Mouse (Mus musculus) spleen, postnatal 14 days (tissue): ENCODE data around the gene Dtx1.

Experiments
- DNase-seq, 2 experiments: peaks; one replicate each; pipeline ENCODE4 v3.0.0; 2021 to 2022; ENCODE audit warnings: low spot score in 2 of 2

Gene Dtx1

DNA sequence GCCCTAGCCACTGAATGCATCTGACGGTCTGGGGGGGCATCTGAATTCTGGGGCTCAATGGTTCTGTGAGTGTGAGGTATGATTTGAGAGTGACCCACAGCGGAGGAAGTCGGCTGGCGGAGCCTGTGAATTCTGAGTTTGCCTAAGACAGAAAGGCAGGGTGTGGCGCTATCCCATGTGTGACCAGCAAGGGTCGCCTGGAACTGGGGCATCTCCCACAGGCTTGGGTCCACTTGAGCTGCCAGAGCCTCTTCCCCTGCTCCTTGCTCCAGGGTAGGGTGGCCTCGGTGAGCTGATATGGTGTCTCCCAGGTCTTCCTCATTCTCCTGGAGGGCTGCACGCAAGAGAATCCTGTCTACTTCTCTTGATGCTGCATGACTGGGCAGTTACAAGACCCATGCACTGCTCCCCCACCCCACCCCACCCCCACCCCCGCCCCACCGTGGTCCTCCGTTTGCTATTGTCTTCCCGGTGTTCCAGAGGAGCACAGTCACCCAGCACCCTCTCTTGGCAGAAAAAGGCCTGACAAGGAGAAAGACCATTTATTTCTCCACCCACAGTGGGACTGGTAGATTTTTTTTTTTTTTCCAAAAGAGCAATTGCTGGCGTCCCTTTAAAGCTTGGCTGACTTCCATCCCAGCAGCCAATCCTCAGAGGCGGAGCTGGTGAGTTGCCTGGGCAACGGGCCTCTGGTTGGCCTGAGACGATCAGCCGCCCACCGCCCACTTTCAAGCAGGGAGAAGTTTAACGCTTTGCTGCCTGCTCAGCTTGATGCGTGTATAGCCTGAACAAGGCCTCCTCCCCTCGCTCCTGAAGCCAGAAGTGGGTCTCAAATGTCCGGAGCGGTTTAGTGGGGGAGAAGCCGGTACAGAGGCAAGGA is 31.8 kb downstream of the Dtx1 start:
- peak in 1 of 2 experiments; percentile 36 for DNase-seq

DNA sequence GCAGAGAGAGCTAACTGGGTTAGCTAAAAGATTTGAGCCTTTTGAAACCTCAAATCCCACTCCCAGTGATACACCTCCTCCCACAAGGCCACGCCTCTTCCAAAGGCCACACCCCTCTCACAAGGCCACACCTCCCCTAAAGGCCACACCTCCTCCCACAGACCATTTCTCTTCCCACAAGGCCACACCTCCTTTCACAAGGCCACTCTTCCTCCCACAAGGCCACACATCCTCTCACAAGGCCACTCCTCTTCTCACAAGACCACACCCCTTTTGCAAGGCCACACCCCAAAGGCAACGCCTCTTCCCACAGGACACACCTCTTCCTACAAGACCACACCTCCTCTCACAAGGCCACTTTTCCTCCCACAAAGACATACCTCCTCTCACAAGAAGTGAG is 34.2 kb downstream of the Dtx1 start:
- peak in 1 of 2 experiments; percentile 20 for DNase-seq

DNA sequence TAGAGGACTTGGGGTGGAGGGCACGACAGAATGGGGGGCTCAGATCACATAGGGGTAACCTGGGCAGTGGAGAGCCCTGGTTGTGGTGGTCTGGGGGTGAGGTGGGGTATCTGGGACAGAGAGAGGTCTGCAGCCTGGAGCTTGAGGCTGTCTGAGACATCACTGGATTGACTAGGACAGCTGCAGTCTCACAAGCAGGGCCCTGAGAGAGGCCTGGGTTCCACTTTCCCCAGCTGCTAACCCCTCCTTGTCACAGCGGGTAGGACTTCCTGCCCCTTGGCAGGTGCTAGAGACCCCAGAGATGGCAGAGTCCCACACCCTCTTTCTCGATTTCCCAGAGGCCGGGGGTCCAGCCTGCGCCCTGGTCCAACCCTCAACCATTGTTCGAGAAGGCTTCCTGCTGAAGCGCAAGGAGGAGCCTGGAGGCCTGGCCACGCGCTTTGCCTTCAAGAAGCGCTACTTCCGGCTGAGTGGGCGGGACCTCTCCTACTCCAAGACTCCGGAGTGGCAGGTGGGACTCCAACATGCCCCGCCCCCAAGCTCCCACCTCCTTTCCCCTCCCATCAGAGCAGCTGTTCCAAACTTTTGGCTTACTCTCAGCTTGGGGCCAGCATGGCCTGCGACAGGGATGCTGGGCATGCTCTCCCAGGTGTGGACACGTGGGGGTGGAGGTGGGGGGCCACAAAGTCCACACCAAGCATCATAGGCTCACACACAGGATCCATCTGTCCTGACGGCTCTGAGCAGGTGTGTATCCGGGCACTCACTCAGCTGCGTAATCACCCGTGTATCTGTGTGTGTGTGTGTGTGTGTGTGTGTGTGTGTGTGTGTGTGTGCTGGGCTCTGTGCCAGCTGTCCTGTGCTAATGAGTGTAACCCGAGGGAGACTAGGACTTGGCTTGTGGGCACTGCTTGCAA is 37.2 kb downstream of the Dtx1 start:
- DNase-seq: no peak

DNA sequence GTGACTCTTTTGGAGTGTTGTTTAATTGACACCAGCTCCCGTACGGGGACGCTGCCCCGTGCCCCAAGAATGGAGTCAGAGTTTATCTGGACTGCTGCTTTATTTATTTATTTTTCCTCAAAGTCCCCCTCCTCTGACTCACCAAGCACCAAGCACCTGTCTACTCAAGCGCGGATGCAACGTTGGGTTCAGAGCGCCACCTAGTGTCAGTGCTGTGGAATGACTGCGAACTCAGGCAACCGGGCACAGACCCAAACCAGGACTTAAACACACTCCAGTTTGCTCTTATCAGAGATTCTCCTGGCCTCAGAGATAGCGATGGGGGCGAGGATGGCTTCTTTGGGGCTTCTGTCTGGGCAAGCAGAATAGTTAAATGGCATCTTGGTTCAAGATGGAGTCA is 38.1 kb downstream of the Dtx1 start:
- peak; percentile 36 to 72 for DNase-seq

DNA sequence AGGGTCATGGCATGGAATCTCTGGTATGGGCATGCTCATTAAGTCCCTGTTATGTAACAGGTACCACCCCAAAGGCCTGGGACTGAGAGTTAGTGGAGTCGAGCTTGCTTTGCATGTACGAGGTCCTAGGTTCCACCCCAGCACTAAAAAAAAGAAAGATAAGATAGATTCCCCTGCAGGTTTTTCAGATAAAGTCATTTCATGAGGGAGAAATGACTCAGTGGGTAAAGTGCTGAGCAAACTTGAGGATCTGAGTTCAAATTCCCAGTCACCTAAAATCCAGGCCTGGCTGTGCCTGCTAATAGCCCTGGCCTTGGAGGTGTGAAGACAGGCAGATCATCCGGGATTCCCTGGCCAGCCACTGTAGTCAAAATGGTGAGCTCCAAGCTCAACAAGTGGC is 39.9 kb downstream of the Dtx1 start:
- no peak for DNase-seq

DNA sequence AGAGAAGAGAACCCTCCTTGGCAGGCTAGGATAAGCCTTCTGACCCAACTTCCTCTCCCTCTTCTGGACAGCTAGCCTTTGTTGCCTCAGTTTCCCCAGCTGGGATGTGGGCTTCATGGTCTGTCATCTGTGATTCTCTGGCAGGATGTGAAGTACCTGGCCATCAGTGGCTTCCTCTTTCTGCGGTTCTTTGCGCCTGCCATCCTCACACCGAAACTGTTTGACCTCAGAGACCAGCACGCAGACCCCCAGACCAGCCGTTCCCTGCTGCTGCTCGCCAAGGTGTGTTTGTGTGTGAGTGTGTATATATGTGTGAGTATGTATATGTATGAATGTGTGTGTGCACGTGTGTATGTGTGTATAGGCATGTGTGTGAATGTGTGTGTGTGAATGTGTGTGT is 41.6 kb downstream of the Dtx1 start:
- no peak for DNase-seq

DNA sequence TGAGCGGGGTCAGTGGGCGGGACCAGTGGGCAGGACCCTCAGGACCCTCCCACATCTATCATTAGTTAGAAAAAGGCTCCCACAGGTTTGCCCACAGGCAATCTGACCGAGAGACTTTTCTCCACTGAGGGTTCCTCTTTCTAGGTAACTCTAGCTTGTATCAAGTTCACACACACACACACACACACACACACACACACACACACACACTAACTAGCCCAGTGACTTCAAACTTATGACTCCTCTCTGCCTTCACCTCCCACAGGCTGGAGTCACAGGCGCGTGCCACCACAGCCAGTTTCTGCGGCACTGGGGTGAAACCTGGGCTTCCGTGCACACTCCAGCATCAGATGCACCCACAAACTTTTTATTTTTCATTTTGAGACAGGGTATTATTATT is 43.0 kb downstream of the Dtx1 start:
- DNase-seq: no peak

DNA sequence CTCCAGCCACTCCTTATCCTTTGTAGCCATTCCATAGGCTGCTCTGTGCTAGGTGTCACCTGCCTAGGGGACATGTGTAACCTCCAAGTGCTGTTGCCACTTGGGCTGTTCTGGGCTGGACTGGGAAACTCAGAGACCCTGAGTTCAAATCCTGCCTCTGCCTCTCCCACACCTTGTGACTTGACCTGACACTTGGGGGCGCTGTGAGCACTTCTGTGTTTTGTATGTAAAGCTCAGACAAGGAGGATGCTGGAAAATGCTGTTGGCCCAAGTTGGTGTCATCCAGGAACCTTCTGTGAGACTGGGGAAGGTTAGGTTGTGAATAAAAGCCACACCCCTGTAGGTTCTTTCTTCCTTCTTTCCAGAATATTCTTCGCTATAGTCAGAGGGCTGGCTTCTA is 46.8 kb downstream of the Dtx1 start:
- no peak for DNase-seq

DNA sequence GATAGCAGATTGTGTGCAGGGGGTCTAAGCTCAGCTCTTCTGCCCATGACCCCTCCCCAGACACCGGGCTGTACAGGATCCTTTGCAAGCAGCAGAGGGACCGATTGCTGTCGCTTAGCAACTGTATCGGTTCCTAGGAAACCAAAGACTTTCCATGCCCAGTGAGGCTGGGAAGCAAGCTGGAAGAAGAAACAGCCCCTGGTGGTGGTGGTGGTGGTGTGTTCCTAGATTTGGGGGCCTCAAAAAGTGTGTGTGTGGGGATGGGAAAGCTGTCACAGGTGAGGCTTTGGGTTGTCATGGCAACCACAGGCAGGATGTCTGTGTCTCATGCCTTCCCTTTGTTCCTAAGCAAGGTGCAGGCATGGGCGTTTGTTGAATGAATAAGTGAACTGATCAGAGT is 50.9 kb downstream of the Dtx1 start:
- no peak for DNase-seq

DNA sequence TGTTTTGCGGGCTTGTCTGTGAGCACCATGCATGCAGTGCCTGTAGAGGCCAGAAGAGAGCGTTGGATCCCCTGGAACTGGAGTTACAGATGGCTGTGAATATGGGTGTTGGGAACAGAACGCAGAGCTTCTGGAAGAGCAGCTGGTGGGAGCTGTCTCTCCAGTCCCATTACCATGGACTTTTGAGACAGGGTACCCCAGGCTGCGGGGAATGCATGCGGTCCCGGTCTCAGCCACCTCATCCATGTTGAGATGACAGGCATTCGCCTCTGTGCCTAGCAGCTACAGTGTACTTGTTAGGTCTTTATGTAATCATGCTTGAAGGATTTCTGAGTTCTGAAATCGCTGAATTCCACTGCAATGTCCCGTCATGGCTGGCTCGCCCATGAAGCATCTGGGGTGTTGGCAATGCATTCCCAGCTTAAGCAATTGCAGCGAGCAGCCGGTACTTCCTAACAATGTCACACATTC is 55.4 kb downstream of the Dtx1 start:
- DNase-seq: no peak

DNA sequence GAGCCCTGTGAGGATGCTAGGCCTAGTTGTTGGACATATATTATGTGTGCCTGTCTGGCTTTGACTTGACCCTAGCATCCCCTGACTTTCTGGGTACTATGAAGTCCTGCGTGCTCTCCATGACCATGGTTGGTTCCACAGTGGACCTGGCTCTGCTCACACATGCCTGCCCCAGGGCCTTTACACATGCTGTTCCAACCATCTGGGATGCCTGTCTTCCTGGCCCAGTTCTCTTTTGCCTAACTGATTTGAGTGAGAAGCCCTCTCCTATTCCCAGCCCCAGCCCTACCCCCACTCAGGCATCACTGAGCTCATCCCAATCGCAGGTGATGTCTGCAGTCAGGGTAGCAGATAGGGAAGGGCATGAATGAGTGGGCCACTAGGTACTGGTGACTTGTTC is 57.9 kb downstream of the Dtx1 start:
- no peak for DNase-seq

DNA sequence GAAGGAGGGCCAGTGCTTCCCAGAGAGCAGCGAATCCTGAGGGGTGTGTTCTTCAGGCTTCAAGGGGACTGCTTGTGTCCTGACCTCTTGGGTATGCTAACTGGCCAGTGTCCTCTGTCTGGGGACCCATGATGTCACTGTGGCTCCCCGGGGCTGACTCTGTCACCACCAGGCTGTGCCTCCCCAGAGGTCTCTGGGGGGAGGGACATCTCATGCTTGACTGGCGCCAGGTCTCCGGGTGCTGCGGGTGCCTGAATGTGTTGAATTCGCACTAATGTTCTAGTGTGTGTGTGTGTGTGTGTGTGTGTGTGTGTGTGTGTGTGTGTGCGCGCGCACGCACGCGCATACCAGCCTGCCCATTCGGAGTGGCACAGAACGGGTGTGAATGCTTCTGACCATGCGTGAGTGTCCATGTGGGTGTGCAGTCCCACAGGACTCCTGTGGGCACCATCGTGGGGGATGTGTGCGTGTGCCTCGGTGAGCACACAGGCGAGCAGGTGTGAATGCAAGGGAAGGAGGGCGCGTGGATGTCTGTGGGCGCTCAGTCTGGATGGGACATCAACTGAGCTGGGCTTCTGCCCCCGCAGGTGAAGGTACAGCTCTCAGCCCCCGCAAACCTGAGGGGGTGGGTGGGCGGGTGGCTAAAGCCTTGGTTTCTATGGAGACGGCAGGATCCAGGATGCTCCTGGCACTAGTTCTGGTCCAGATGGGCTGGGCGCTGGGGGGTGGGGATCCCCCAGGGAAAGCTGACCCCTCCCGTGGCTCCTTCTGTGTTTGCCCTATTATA is 58.6 kb downstream of the Dtx1 start:
- DNase-seq: no peak

DNA sequence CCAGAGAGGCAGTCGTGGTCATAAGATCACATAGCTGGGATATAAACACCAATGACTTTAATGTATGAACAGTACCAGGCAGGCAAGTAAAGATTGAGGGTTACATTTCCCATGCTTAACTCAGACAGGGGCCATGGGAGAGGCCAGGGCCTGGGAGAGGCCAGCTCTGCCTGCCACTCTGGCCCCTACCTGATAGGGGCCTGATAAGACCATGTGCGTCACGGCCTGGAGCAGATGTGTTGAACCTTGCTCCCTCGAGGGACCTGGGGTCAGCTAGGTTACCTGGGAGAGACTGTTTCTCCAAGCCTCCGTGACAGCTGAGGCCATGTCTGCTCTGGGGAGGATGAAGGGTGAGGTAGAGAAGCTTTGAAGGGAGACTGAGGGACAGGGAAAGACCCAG is 60.5 kb downstream of the Dtx1 start:
- no peak for DNase-seq

DNA sequence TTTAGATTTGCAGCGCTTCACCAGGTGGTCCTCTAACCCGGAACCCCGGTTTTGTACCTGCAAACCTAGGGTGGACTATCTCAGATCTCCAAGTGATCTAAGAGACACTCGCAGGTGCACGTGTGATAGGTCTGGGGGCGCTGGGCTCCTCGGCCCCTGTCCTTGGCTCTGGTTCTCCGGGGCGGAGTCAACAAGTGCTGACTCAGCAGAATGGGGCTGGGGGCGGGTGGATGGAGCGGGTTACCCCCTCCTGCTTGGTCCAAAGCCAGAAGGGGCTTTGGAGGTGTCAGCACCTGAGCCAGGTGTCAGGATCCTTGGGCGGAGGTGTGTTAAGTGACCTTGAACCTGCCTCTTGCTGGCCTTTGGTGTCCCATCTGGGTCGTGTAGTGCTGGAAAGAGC is 61.8 kb downstream of the Dtx1 start:
- DNase-seq: no peak

DNA sequence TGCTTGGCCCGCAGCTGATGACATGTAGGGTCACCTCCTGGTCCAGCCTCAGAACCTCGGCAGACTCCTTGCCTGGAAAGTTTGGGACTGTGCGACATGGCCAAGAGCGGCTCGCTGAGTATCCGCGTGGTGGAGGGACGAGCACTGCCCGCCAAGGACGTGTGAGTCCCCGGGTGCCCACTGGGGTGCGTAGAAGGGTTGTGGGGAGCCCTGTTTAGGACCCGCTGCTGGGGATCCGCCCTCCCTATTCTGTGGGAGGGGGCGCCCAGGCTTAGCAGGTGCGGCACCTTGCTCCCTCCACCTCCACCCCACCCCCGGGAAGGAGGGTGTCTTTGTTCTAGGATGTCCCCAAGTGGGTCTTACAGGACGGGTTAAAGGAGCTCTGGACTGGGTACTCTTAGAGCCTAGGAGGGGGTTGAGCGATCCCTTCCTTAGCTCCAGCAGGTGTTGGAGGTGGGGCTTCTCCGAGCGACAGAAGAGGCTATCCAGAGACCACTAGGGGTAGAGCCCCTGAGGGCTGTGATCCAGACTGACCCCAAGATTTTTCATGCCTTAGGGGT is 62.3 kb downstream of the Dtx1 start:
- no peak for DNase-seq

DNA sequence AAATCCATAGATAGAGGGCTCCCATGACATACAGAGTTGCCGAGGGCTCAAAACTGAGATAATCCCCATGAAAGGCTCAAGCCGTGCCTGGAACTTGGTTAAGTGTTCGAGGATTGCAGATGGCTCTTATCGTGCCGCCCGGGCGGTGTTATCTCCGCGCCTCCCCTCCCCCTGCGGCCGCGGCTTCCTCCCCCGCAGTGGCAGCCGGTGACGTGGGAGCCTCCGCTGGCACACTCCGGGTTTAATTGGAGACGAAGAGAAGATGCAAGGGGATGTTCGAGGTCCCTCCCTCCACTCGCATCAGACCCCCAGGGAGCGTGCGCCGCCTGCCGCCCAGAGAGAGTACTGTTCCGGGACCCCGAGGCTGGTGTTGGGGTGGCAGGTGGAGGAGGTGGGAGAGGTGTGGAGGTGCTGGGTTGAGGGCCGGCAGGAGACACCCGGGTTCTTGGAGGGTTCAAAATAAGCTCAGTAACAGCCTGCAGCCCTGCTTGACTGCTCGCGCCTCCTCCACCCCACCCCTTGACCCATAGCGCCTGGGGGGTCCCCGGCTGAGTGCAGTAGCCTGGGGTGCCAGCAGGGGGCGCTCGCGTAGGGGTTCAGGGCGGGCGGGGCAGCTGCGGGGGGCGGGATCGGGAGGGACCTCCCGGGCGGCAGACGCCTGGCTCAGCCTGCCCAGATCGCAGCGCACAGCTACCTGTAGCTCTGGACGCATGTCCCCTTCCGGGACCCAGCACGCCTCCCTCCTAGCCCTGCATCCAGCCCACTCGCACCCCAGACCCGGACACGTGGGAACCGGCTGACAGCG is 63.0 kb downstream of the Dtx1 start, which contains the start of gene Rasal1:
Rasal1 (plus strand) TSS at position 244 of the 805 bp plus-strand sequence.
- DNase-seq: peak; percentile 55 to 72

DNA sequence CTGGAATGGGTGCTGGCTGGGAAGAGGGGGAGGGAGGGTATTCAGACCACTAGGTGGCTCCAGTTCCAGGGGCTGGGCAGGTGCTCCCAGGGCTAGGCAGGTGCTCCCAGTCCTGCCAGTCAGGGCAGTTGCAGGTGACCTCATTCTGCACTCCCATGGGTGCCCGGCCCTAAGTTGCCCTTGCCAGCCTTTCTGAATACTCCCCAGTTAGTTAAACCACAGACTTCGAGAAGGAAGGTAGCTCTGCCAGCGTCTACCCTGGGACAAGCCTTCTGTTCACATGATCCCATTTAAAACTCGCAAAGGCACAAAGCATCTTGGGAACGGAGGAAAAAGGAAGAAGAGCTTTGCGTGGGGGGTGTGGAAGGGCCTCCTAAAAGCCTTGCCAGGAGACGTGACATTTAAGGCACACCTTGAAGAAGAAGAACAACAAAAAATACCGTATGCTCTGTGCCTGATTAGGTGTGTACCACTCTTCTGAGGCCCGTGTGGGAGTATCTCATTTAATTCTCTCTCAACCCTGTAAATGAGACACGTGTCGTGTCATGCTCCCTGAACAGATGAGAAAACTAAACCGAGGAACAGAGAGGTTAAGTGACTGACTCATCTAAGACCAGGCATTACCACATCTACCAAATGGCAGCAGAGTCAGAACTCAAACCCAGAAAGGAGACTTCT is 63.8 kb downstream of the Dtx1 start:
- no peak for DNase-seq

DNA sequence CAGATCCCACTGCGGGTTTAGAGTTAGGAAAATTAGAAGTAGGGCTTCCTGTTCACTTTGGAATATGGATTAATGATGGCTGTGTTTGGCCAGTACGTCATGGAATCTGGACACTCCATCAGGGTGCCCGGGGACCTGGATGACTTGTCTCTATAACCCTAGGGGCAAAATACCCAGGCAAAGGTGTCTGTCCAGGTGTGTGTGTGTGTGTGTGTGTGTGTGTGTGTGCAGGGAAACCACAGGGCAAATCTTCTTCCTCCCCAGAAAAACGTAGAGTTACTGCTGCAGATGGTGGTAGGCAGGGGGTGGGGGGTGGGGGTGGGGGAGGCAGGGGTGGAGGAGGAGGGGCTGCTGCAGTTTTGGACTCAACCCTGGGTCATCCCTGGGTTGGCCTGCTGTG is 64.4 kb downstream of the Dtx1 start:
- no peak for DNase-seq

DNA sequence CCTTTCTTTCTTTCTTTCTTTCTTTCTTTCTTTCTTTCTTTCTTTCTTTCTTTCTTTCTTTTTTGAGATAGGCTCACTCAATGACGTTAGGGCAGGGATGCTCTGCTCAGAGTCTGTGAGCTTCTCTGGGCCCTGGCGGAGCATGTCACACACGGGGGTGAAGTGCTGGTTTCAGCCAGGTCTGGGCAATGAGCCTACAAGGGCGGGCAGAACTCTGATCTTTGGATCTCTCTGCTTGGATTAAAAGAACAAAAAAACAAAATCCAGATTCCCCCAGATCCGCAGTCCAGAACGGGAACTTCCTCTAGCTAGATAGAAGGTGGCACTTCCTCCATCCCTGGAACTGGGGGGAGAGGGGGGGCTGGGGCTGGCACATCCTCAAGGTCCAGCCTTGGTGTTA is 65.9 kb downstream of the Dtx1 start:
- DNase-seq: no peak

DNA sequence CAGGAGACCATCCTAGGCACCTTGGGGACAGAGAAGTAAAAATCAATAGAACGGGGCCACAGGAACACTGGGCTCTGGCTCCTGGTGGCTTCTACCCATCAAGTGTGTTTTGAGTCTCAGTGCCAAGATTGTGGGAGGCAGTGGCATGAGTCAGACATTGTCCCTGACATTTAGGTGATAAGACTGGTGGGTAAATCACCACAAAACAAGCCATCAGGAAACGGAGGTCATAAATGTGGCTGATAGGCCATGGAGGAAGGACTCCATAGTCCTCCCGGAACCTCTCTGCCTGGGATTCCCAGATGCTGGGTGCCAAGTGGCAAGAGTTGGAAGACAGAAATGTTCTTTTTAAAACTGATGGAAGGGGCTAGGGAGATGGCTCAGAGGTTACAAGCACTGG is 67.5 kb downstream of the Dtx1 start:
- DNase-seq: no peak
